In genomic region chr11:43929706-43930105, GRCm38 (mm10) we compare ENCODE assay signal across 13 mouse cellular contexts. TPM values are rescaled to one million over a fixed set of nuclear protein-coding genes. Genes with fewer than 3 reads are reported as not detected.
DNase-seq lines count a peak whose midpoint lies in the region; ATAC-seq and TF ChIP-seq lines count a peak whose summit lies in the region.
"Had no signal": no experiment of that assay in that cellular context is flagged by ENCODE, and none has a peak within 500 bp of the region (broad histone marks: within the 10 kb centered on the region; RNA-seq: fewer than 3 reads in every experiment).

No protein-coding gene starts in this region.

- TF ChIP-seq CTCF in kidney, adult 2 months (conservative IDR thresholded peaks at IDR 0.05; ENCODE audit: insufficient read depth, insufficient read length, low read depth, low read length), result no peak

- 71% methylated on average over 5 of the region's 5 CpGs for WGBS in kidney, adult 2 months
- WGBS in kidney, embryonic 14.5 days, result 71% methylated on average over 5 of the region's 5 CpGs
- WGBS in lung, embryonic 16.5 days, result 41% methylated on average over 5 of the region's 5 CpGs
- WGBS in intestine, embryonic 16.5 days, result 51% methylated on average over 5 of the region's 5 CpGs
- 41% methylated on average over 5 of the region's 5 CpGs for WGBS in liver, embryonic 12.5 days (ENCODE audit: insufficient replicate concordance)

- H3K36me3 ChIP-seq in kidney, adult 2 months (ENCODE audit: control insufficient read depth, insufficient read depth, low read length), result no peaks in the 10 kb centered on the region
- H3K36me3 ChIP-seq in kidney, embryonic 14.5 days (ENCODE audit: control insufficient read depth, insufficient read depth, low read length), result no peaks in the 10 kb centered on the region
- H3K36me3 ChIP-seq in lung, embryonic 16.5 days (ENCODE audit: control insufficient read depth, insufficient read depth, low read length), result no peaks in the 10 kb centered on the region
- H3K36me3 ChIP-seq in intestine, embryonic 16.5 days (ENCODE audit: control insufficient read depth, insufficient read depth, low read length), result no peaks in the 10 kb centered on the region
- no peaks in the 10 kb centered on the region for H3K36me3 ChIP-seq in liver, embryonic 12.5 days
- H3K36me3 ChIP-seq: embryonic facial prominence, embryonic 10.5 days; heart, embryonic 13.5 days had no signal

- no peak overlapping the region for H3K9ac ChIP-seq in kidney, embryonic 14.5 days (ENCODE audit: low read depth, low read length)
- no peak overlapping the region for H3K9ac ChIP-seq in lung, embryonic 16.5 days (ENCODE audit: low read length)
- H3K9ac ChIP-seq in intestine, embryonic 16.5 days (ENCODE audit: low read depth, low read length), result no peak overlapping the region
- no peak overlapping the region for H3K9ac ChIP-seq in liver, embryonic 12.5 days
- H3K9ac ChIP-seq: forebrain, embryonic 13.5 days; forebrain, postnatal 0 days; heart, embryonic 13.5 days had no signal

- H3K9me3 ChIP-seq in kidney, embryonic 14.5 days (ENCODE audit: control insufficient read depth, low read length), result no peaks in the 10 kb centered on the region
- H3K9me3 ChIP-seq in lung, embryonic 16.5 days (ENCODE audit: control insufficient read depth, low read length), result no peaks in the 10 kb centered on the region
- H3K9me3 ChIP-seq in intestine, embryonic 16.5 days (ENCODE audit: control insufficient read depth, low read length), result no peaks in the 10 kb centered on the region
- no peaks in the 10 kb centered on the region for H3K9me3 ChIP-seq in liver, embryonic 12.5 days (replicated peaks)
- H3K9me3 ChIP-seq: embryonic facial prominence, embryonic 10.5 days; forebrain, embryonic 13.5 days; heart, embryonic 13.5 days had no signal

- ATAC-seq in kidney, embryonic 14.5 days (ENCODE audit: low FRiP score, low TSS enrichment), result no peak
- ATAC-seq in lung, embryonic 16.5 days (ENCODE audit: low read depth), result 0 out of 2 replicates have a peak, but pooled peaks have one; percentile 23
- ATAC-seq in intestine, embryonic 16.5 days, result 0 out of 2 replicates have a peak, but pooled peaks have one; percentile 21
- ATAC-seq in liver, embryonic 12.5 days, result no peak
- ATAC-seq: forebrain, embryonic 13.5 days; forebrain, postnatal 0 days had no signal

- no peak for TF ChIP-seq POLR2A in kidney, adult 2 months (IDR thresholded peaks at IDR 0.05; ENCODE audit: low read depth, low read length)

- no peak overlapping the region for H3K4me3 ChIP-seq in kidney, adult 2 months (ENCODE audit: insufficient read depth, low read depth, low read length)
- no peak overlapping the region for H3K4me3 ChIP-seq in kidney, embryonic 14.5 days (ENCODE audit: low read length)
- H3K4me3 ChIP-seq in lung, embryonic 16.5 days (ENCODE audit: low read length), result no peak overlapping the region
- no peak overlapping the region for H3K4me3 ChIP-seq in intestine, embryonic 16.5 days (ENCODE audit: low read length)
- H3K4me3 ChIP-seq in liver, embryonic 12.5 days, result no peak overlapping the region
- H3K4me3 ChIP-seq: embryonic facial prominence, embryonic 10.5 days; forebrain, embryonic 13.5 days; heart, embryonic 13.5 days had no signal

- no peaks in the 10 kb centered on the region for H3K27me3 ChIP-seq in kidney, adult 2 months (replicated peaks; ENCODE audit: control insufficient read depth, insufficient read depth, low read length)
- no peaks in the 10 kb centered on the region for H3K27me3 ChIP-seq in kidney, embryonic 14.5 days (ENCODE audit: control insufficient read depth, insufficient read depth, low read length)
- no peaks in the 10 kb centered on the region for H3K27me3 ChIP-seq in lung, embryonic 16.5 days (ENCODE audit: control insufficient read depth, insufficient read depth, low read depth, low read length)
- H3K27me3 ChIP-seq in intestine, embryonic 16.5 days (replicated peaks; ENCODE audit: control insufficient read depth, insufficient read depth, low read length), result no peaks in the 10 kb centered on the region
- no peaks in the 10 kb centered on the region for H3K27me3 ChIP-seq in liver, embryonic 12.5 days (replicated peaks)
- H3K27me3 ChIP-seq: forebrain, embryonic 13.5 days; heart, embryonic 13.5 days had no signal

- no peak overlapping the region for H3K4me2 ChIP-seq in kidney, embryonic 14.5 days (replicated peaks; ENCODE audit: low read depth, low read length)
- no peak overlapping the region for H3K4me2 ChIP-seq in lung, embryonic 16.5 days (ENCODE audit: low read depth, low read length)
- no peak overlapping the region for H3K4me2 ChIP-seq in intestine, embryonic 16.5 days (ENCODE audit: low read depth, low read length)
- no peak overlapping the region for H3K4me2 ChIP-seq in liver, embryonic 12.5 days
- H3K4me2 ChIP-seq: forebrain, embryonic 13.5 days; heart, embryonic 13.5 days had no signal

- H3K4me1 ChIP-seq in kidney, adult 2 months (ENCODE audit: control insufficient read depth, insufficient read depth, low read length), result no peaks in the 10 kb centered on the region
- H3K4me1 ChIP-seq in kidney, embryonic 14.5 days (ENCODE audit: control insufficient read depth, insufficient read depth, low read length), result no peaks in the 10 kb centered on the region
- no peaks in the 10 kb centered on the region; the same call in 1 of the 2 replicates for H3K4me1 ChIP-seq in lung, embryonic 16.5 days (replicated peaks; ENCODE audit: control insufficient read depth, insufficient read depth, low read length)
- 0 out of 2 replicates have a peak, but pooled peaks cover 3% of the 10 kb centered on the region for H3K4me1 ChIP-seq in intestine, embryonic 16.5 days (ENCODE audit: control insufficient read depth, insufficient read depth, low read length)
- H3K4me1 ChIP-seq in liver, embryonic 12.5 days, result no peaks in the 10 kb centered on the region

- no peak overlapping the region for H3K27ac ChIP-seq in kidney, adult 2 months (ENCODE audit: insufficient read depth, low read depth, low read length)
- no peak overlapping the region for H3K27ac ChIP-seq in kidney, embryonic 14.5 days (ENCODE audit: low read depth, low read length)
- no peak overlapping the region for H3K27ac ChIP-seq in lung, embryonic 16.5 days (ENCODE audit: low read length)
- no peak overlapping the region for H3K27ac ChIP-seq in intestine, embryonic 16.5 days (ENCODE audit: low read length)
- no peak overlapping the region for H3K27ac ChIP-seq in liver, embryonic 12.5 days
- H3K27ac ChIP-seq: embryonic facial prominence, embryonic 10.5 days; forebrain, embryonic 13.5 days; heart, embryonic 13.5 days had no signal

- peak; percentile 24 for DNase-seq in kidney, adult 2 months
- no peak for DNase-seq in lung, postnatal 36 days
- DNase-seq in 3T3-L1 (ENCODE audit: low read depth, low spot score), result peak; percentile 61
- DNase-seq in layer of hippocampus, postnatal 14 days (ENCODE audit: low spot score in 2 of 2), result no peak
- DNase-seq: forebrain, postnatal 0 days had no signal

RNA-seq across cellular contexts. Expression of gene Adra1b, which starts 28.7 kb away (rescaled TPM):
- 5.6 and 6.9 TPM in 2 replicates for polyA plus RNA-seq in kidney, adult 2 months (2012; rRNA removed)
- 0.39 and 0.73 TPM in 2 replicates for polyA plus RNA-seq in kidney, embryonic 14.5 days (2014; fragmentation: Nextera tagmentation; extraction: Ambion mirVana)
- polyA plus RNA-seq in lung, embryonic 16.5 days (2015; fragmentation: Nextera tagmentation; extraction: Ambion mirVana), result 3.6 and 3.7 TPM in 2 replicates
- polyA plus RNA-seq in intestine, embryonic 16.5 days (2015; fragmentation: Nextera tagmentation; extraction: Ambion mirVana), result 0.22 and 0.35 TPM in 2 replicates
- 2.4 TPM in 2 replicates for polyA plus RNA-seq in liver, embryonic 12.5 days (2016; fragmentation: Nextera tagmentation; extraction: Ambion mirVana)
- 1 to 10 TPM; 4.1 to 6.0 TPM for total RNA-seq in layer of hippocampus, postnatal 14 days (2021)
- total RNA-seq: MEL had no signal

Comparison
In these comparisons a context has a peak if more than half of its experiments do, and no peak if none do; other contexts are left out.
1. DNase-seq: peak in kidney, adult 2 months (single experiment) and 3T3-L1 (single experiment); none in lung, postnatal 36 days (single experiment) and layer of hippocampus, postnatal 14 days (0 of 2).
2. ATAC-seq: peak in lung, embryonic 16.5 days (single experiment) and intestine, embryonic 16.5 days (single experiment); none in kidney, embryonic 14.5 days (single experiment) and liver, embryonic 12.5 days (single experiment).